Mouse (Mus musculus): ENCODE results near the gene Large2. TPM values are rescaled to one million over a fixed set of nuclear protein-coding genes. Genes with fewer than 3 reads are reported as not detected.

The Large2 gene
- total RNA-seq, 2 experiments from 2014 or later: 4.7 to 12.0 TPM

GRCm38 (mm10) chr2:92391116-92391515, 16.4 kb upstream of the Large2 start:
- no peak for DNase-seq (ENCODE audit: low spot score in 2 of 2)

- no peak for DNase-seq (ENCODE audit: low spot score in 2 of 2)
These were observed 15.7 kb upstream of the Large2 start for GRCm38 (mm10) chr2:92390206-92390930.

- no peak for DNase-seq (ENCODE audit: low spot score in 2 of 2)
These were observed 15.0 kb upstream of the Large2 start for GRCm38 (mm10) chr2:92389645-92390044.

- DNase-seq (ENCODE audit: low spot score in 2 of 2): peak; percentile 58 to 68
These were observed 14.4 kb upstream of the Large2 start for GRCm38 (mm10) chr2:92388891-92389641.

GRCm38 (mm10) chr2:92388081-92388517, 13.4 kb upstream of the Large2 start:
- no peak for DNase-seq (ENCODE audit: low spot score in 2 of 2)

GRCm38 (mm10) chr2:92387646-92388045, 13.0 kb upstream of the Large2 start:
- no peak for DNase-seq (ENCODE audit: low spot score in 2 of 2)

GRCm38 (mm10) chr2:92386821-92387570, 12.3 kb upstream of the Large2 start:
- DNase-seq (ENCODE audit: low spot score in 2 of 2): no peak

- no peak for DNase-seq (ENCODE audit: low spot score in 2 of 2)
These were observed 10.7 kb upstream of the Large2 start for GRCm38 (mm10) chr2:92385113-92386051.

GRCm38 (mm10) chr2:92384101-92384500, 9.4 kb upstream of the Large2 start:
- no peak for DNase-seq (ENCODE audit: low spot score in 2 of 2)

- DNase-seq (ENCODE audit: low spot score in 2 of 2): no peak
These were observed 8.1 kb upstream of the Large2 start for GRCm38 (mm10) chr2:92382759-92383158.

GRCm38 (mm10) chr2:92381901-92382588, 7.4 kb upstream of the Large2 start, which contains the start of gene 1700029I15Rik:
Gene 1700029I15Rik (plus strand): TSS chr2:92382538.
- DNase-seq (ENCODE audit: low spot score in 2 of 2): no peak

GRCm38 (mm10) chr2:92381161-92381560, 6.5 kb upstream of the Large2 start:
- no peak for DNase-seq (ENCODE audit: low spot score in 2 of 2)

GRCm38 (mm10) chr2:92380495-92381050, 5.9 kb upstream of the Large2 start:
- DNase-seq (ENCODE audit: low spot score in 2 of 2): no peak

- DNase-seq (ENCODE audit: low spot score in 2 of 2): no peak
These were observed 5.3 kb upstream of the Large2 start for GRCm38 (mm10) chr2:92379783-92380494.

- no peak for DNase-seq (ENCODE audit: low spot score in 2 of 2)
These were observed 2.7 kb upstream of the Large2 start for GRCm38 (mm10) chr2:92377320-92377719.

- no peak for DNase-seq (ENCODE audit: low spot score in 2 of 2)
These were observed 1.6 kb upstream of the Large2 start for GRCm38 (mm10) chr2:92376300-92376699.

- DNase-seq (ENCODE audit: low spot score in 2 of 2): no peak
These were observed 1.1 kb upstream of the Large2 start for GRCm38 (mm10) chr2:92375788-92376187.

- DNase-seq (ENCODE audit: low spot score in 2 of 2): peak; percentile 77 to 85
These were observed 492 bp upstream of the Large2 start for GRCm38 (mm10) chr2:92375099-92375623.

- DNase-seq (ENCODE audit: low spot score in 2 of 2): no peak
These were observed 1.2 kb downstream of the Large2 start for GRCm38 (mm10) chr2:92373437-92373813.

Data from adrenal gland, postnatal 4 days (tissue).